Mouse (Mus musculus): ENCODE results near the gene Gm9732.
A peak's percentile ranks its signal among the peaks of the same experiment; 100 is the strongest.
"Not testable (repeated sequence)": the region's sequence is repeated elsewhere in the genome, so short reads cannot be mapped to it uniquely, and the experiment has no call there.

Gene Gm9732

GRCm38 (mm10) chr14:43274986-43275511 is at the start of gene Gm9732:
Gm9732 (plus strand) TSS chr14:43275036.
- peak; percentile 32 to 61 for DNase-seq (ENCODE audit: low spot score in 2 of 2)

- not testable (repeated sequence) for DNase-seq (ENCODE audit: low spot score in 2 of 2)
These were observed 39.6 kb upstream of the Gm9732 start, which contains the start of gene Gm8122 for GRCm38 (mm10) chr14:43235204-43235603. Gm8122 (minus strand) TSS chr14:43235304.

GRCm38 (mm10) chr14:43237769-43238168 is 37.1 kb upstream of the Gm9732 start:
- not testable (repeated sequence) for DNase-seq (ENCODE audit: low spot score in 2 of 2)

- DNase-seq (ENCODE audit: low spot score in 2 of 2) = peak in 1 of 2 experiments; percentile 57
These were observed 25.1 kb upstream of the Gm9732 start for GRCm38 (mm10) chr14:43249611-43250170.

- not testable (repeated sequence) for DNase-seq (ENCODE audit: low spot score in 2 of 2)
These were observed 24.1 kb upstream of the Gm9732 start for GRCm38 (mm10) chr14:43250549-43251253.

- DNase-seq (ENCODE audit: low spot score in 2 of 2) = not testable (repeated sequence)
These were observed 18.3 kb upstream of the Gm9732 start for GRCm38 (mm10) chr14:43256511-43256910.

- DNase-seq (ENCODE audit: low spot score in 2 of 2) = not testable (repeated sequence)
These were observed 16.5 kb upstream of the Gm9732 start, which contains the start of gene Gm8126 for GRCm38 (mm10) chr14:43258349-43258748. Gm8126 (plus strand) TSS chr14:43258649.

GRCm38 (mm10) chr14:43263421-43263820 is 11.4 kb upstream of the Gm9732 start:
- not testable (repeated sequence) for DNase-seq (ENCODE audit: low spot score in 2 of 2)

GRCm38 (mm10) chr14:43268521-43269084 is 6.2 kb upstream of the Gm9732 start:
- DNase-seq (ENCODE audit: low spot score in 2 of 2) = not testable (repeated sequence)

- not testable (repeated sequence) for DNase-seq (ENCODE audit: low spot score in 2 of 2)
These were observed 5.6 kb upstream of the Gm9732 start for GRCm38 (mm10) chr14:43269211-43269610.

GRCm38 (mm10) chr14:43273161-43273560 is 1.7 kb upstream of the Gm9732 start:
- not testable (repeated sequence) for DNase-seq (ENCODE audit: low spot score in 2 of 2)

GRCm38 (mm10) chr14:43275752-43276151 is 916 bp downstream of the Gm9732 start:
- DNase-seq (ENCODE audit: low spot score in 2 of 2) = not testable (repeated sequence)

- DNase-seq (ENCODE audit: low spot score in 2 of 2) = not testable (repeated sequence)
These were observed 2.6 kb downstream of the Gm9732 start for GRCm38 (mm10) chr14:43277468-43277867.

GRCm38 (mm10) chr14:43278146-43278545 is 3.3 kb downstream of the Gm9732 start:
- DNase-seq (ENCODE audit: low spot score in 2 of 2) = not testable (repeated sequence)

- not testable (repeated sequence) for DNase-seq (ENCODE audit: low spot score in 2 of 2)
These were observed 3.8 kb downstream of the Gm9732 start for GRCm38 (mm10) chr14:43278681-43279080.

GRCm38 (mm10) chr14:43293503-43293902 is 18.7 kb downstream of the Gm9732 start, which contains the start of gene Gm8127:
Gm8127 (minus strand) TSS chr14:43293832.
- DNase-seq (ENCODE audit: low spot score in 2 of 2) = not testable (repeated sequence)

- not testable (repeated sequence) for DNase-seq (ENCODE audit: low spot score in 2 of 2)
These were observed 44.7 kb downstream of the Gm9732 start for GRCm38 (mm10) chr14:43319516-43319915.

GRCm38 (mm10) chr14:43328603-43329002 is 53.8 kb downstream of the Gm9732 start:
- not testable (repeated sequence) for DNase-seq (ENCODE audit: low spot score in 2 of 2)

- peak in 1 of 2 experiments; percentile 23 for DNase-seq (ENCODE audit: low spot score in 2 of 2)
These were observed 56.6 kb downstream of the Gm9732 start for GRCm38 (mm10) chr14:43331362-43331880.

- DNase-seq (ENCODE audit: low spot score in 2 of 2) = not testable (repeated sequence)
These were observed 62.8 kb downstream of the Gm9732 start for GRCm38 (mm10) chr14:43337646-43338045.

GRCm38 (mm10) chr14:43347711-43348110 is 72.9 kb downstream of the Gm9732 start, which contains the start of gene 1700001F09Rik:
1700001F09Rik (minus strand) TSS chr14:43347811.
- DNase-seq (ENCODE audit: low spot score in 2 of 2) = not testable (repeated sequence)

GRCm38 (mm10) chr14:43352944-43353343 is 78.1 kb downstream of the Gm9732 start:
- not testable (repeated sequence) for DNase-seq (ENCODE audit: low spot score in 2 of 2)

Data from cerebellum, postnatal 4 days (tissue).